Mouse (Mus musculus) liver, embryonic 14.5 days (tissue): ENCODE data around the gene Yju2. TPM values are rescaled to one million over a fixed set of nuclear protein-coding genes. Genes with fewer than 3 reads are reported as not detected.

Experiments used
- ATAC-seq: fragments of 200-750 bp; cut with Nextera tagmentation; 2 replicates; pipeline ENCODE4 v1.8.0; 2017; ENCODE audit warnings: moderate number of reproducible peaks, mild to moderate bottlenecking, moderate library complexity; ENCODE audit not compliant: insufficient read depth
- DNase-seq, 3 experiments: peaks; one replicate each; pipeline ENCODE4 v3.0.0-alpha.2; 2012 to 2013; ENCODE audit warnings: low read depth in 3 of 3, low spot score in 3 of 3
- H3K27ac ChIP-seq: fragments of 300-500 bp; sonication (generic); 2 replicates; pipeline ENCODE4 v1.5.1; 2014; ENCODE audit warnings: moderate library complexity, mild to moderate bottlenecking, control low read depth, inconsistent platforms
- H3K27me3 ChIP-seq: fragments of 300-500 bp; sonication (generic); 2 replicates; pipeline ENCODE4 v1.6.1; 2014; ENCODE audit warnings: mild to moderate bottlenecking, low read length, moderate library complexity; ENCODE audit not compliant: control insufficient read depth, insufficient read depth
- H3K36me3 ChIP-seq: fragments of 300-500 bp; sonication (generic); replicated peaks from 2 replicates; pipeline ENCODE4 v1.6.1; 2014; ENCODE audit warnings: low read depth; ENCODE audit not compliant: control insufficient read depth, insufficient read depth
- H3K4me1 ChIP-seq, 2 experiments: fragments of 200-500 bp in 1 of 2; fragments of 300-500 bp in 1 of 2; sonication (generic) in 1 of 2; replicated peaks; 2 replicates each; pipeline ENCODE4 v1.6.1; 2012 to 2014; ENCODE audit warnings: antibody characterized with exemption in 1 of 2, inconsistent platforms in 1 of 2, low read length in 1 of 2; ENCODE audit not compliant: control insufficient read depth in 2 of 2, insufficient read depth in 2 of 2
- H3K4me2 ChIP-seq: fragments of 300-500 bp; sonication (generic); 2 replicates; pipeline ENCODE4 v1.6.1; 2014; ENCODE audit warnings: low read depth, mild to moderate bottlenecking, control low read depth, moderate library complexity
- H3K4me3 ChIP-seq, 2 experiments: fragments of 200-500 bp in 1 of 2; fragments of 300-500 bp in 1 of 2; sonication (generic) in 1 of 2; 2 replicates each; pipeline ENCODE4 v1.5.1; 2012 to 2014; ENCODE audit warnings: low read depth in 2 of 2, low read length in 2 of 2, mild to moderate bottlenecking in 2 of 2, control low read depth in 1 of 2, inconsistent platforms in 1 of 2, moderate library complexity in 1 of 2; ENCODE audit not compliant: insufficient read depth in 1 of 2
- H3K9ac ChIP-seq: fragments of 300-500 bp; sonication (generic); replicated peaks from 2 replicates; pipeline ENCODE4 v1.6.1; 2014; ENCODE audit warnings: mild to moderate bottlenecking, control low read depth, moderate library complexity
- H3K9me3 ChIP-seq: fragments of 300-500 bp; sonication (generic); 2 replicates; pipeline ENCODE4 v1.6.1; 2016; ENCODE audit warnings: low read length, mixed read lengths; ENCODE audit not compliant: control insufficient read depth
- CTCF ChIP-seq: IDR thresholded peaks from 2 replicates; pipeline ENCODE4 v1.5.1; 2016; ENCODE audit warnings: antibody characterized with exemption, low read depth, control low read depth
- EP300 ChIP-seq: IDR thresholded peaks from 2 replicates; pipeline ENCODE4 v1.6.1; 2016; ENCODE audit warnings: antibody characterized with exemption, low read depth
- WGBS: fragments of 180-500 bp; shearing (Covaris S2); extraction: QIAGEN DNeasy Blood & Tissue Kit; methylation state at CpG from one replicate; pipeline ENCODE4 v1.1.7; 2014; ENCODE audit not compliant: insufficient replicate concordance; 5-methylcytosine and 5-hydroxymethylcytosine counted together
- polyA plus RNA-seq, 2 experiments: library from polyadenylated mRNA; depleted of rRNA in 1 of 2; stranded (reverse) in 1 of 2; unstranded in 1 of 2; fragments of >200 nt; fragmentation: Nextera tagmentation in 1 of 2; extraction: Ambion mirVana in 1 of 2; gene quantifications; 2 replicates each; pipeline versions ENCODE4 v1.2.1 to v1.2.3; 2012 to 2014

Gene Yju2
- polyA plus RNA-seq, 2 experiments, result 5.1 to 5.2 TPM

- TF ChIP-seq CTCF, result no peak
- no peak for TF ChIP-seq EP300
- Histone ChIP-seq H3K4me2 (no peak overlapping the region), H3K27ac (no peak overlapping the region), H3K4me1 (peaks cover 0 to 5% of the 10 kb centered on the region in 2 experiments; a peak in 3 of 4 replicates), H3K9ac (no peak overlapping the region), H3K36me3 (no peaks in the 10 kb centered on the region), H3K9me3 (no peaks in the 10 kb centered on the region), H3K4me3 (no peak overlapping the region), H3K27me3 (no peaks in the 10 kb centered on the region)
- no peak for ATAC-seq
- DNase-seq, result no peak
These were observed 6.9 kb upstream of the Yju2 start for GRCm38 (mm10) chr17:55952041-55952440.

GRCm38 (mm10) chr17:55952447-55953027 lies 6.4 kb upstream of the Yju2 start, which contains the start of gene Ebi3:
TSS of gene Ebi3 (plus strand) at chr17:55952640.
- Histone ChIP-seq H3K4me1 (peaks cover 0 to 5% of the 10 kb centered on the region in 2 experiments; a peak in 3 of 4 replicates), H3K27me3 (no peaks in the 10 kb centered on the region), H3K9me3 (no peaks in the 10 kb centered on the region), H3K36me3 (no peaks in the 10 kb centered on the region), H3K27ac (no peak within 1 kb of the TSS), H3K4me2 (peak within 1 kb of the TSS; percentile 18; the same call in 1 of the 2 replicates), H3K4me3 (no peak within 1 kb of the TSS), H3K9ac (no peak within 1 kb of the TSS)
- DNase-seq, result no peak
- no peak for ATAC-seq
- 44% methylated on average over 6 of the region's 6 CpGs for WGBS
- no peak for TF ChIP-seq CTCF
- no peak for TF ChIP-seq EP300

DNA sequence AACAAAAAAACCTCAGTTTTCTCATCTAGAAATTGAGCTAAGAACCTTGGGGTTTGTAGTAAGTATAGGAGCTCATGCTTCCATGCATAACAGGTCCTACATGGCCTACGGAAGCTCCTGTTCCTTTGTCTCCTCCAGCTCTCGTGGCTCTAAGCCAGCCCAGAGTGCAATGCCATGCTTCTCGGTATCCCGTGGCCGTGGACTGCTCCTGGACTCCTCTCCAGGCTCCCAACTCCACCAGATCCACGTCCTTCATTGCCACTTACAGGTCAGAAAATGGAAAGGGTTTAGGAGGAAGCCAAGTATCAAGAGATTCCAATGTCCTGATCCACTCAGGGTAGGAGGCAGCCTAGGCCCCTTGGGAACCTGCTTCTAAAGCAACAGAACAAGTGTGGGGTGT lies 5.1 kb upstream of the Yju2 start:
- no peaks in the 10 kb centered on the region for H3K36me3 ChIP-seq
- no peak for TF ChIP-seq CTCF
- TF ChIP-seq EP300, result no peak
- no peaks in the 10 kb centered on the region for H3K9me3 ChIP-seq
- H3K4me2 ChIP-seq, result no peak overlapping the region
- no peak overlapping the region for H3K27ac ChIP-seq
- H3K27me3 ChIP-seq, result no peaks in the 10 kb centered on the region
- H3K4me3 ChIP-seq, result no peak overlapping the region
- WGBS, result 63% methylated on average over 6 of the region's 6 CpGs
- ATAC-seq, result no peak
- DNase-seq, result no peak
- peaks cover 0 to 10% of the 10 kb centered on the region in 2 experiments; a peak in 3 of 4 replicates for H3K4me1 ChIP-seq
- no peak overlapping the region for H3K9ac ChIP-seq

DNA sequence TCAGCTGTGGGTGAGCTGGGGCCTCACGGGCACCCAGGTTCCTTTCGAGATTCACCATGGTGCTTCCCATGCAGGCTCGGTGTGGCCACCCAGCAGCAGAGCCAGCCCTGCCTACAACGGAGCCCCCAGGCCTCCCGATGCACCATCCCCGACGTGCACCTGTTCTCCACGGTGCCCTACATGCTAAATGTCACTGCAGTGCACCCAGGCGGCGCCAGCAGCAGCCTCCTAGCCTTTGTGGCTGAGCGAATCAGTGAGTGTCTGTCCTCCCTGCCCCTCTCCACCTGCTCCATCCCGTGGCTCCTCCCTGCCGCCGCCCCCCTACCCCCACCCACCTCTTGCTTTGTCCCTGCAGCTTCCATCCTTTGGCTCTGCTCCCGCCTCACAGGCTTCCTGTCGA lies 4.7 kb upstream of the Yju2 start:
- Histone ChIP-seq H3K9ac (no peak overlapping the region), H3K27me3 (no peaks in the 10 kb centered on the region), H3K9me3 (no peaks in the 10 kb centered on the region), H3K27ac (no peak overlapping the region), H3K36me3 (no peaks in the 10 kb centered on the region), H3K4me3 (no peak overlapping the region), H3K4me2 (no peak overlapping the region), H3K4me1 (peaks cover 0 to 10% of the 10 kb centered on the region in 2 experiments; a peak in 3 of 4 replicates)
- no peak for DNase-seq
- TF ChIP-seq CTCF (no peak), EP300 (no peak)
- no peak for ATAC-seq
- 42% methylated on average over 16 of the region's 16 CpGs for WGBS

GRCm38 (mm10) chr17:55956129-55956528 lies 2.8 kb upstream of the Yju2 start:
- WGBS, result 2% methylated on average over 26 of the region's 26 CpGs
- Histone ChIP-seq H3K4me3 (peak overlapping the region; percentile 45 to 50), H3K4me1 (peaks cover 6 to 20% of the 10 kb centered on the region in 2 experiments), H3K4me2 (peak overlapping the region; percentile 59), H3K9me3 (no peaks in the 10 kb centered on the region), H3K36me3 (no peaks in the 10 kb centered on the region; the same call in 1 of the 2 replicates), H3K9ac (no peak overlapping the region), H3K27me3 (no peaks in the 10 kb centered on the region), H3K27ac (no peak overlapping the region)
- DNase-seq (peak; percentile 50 to 73 (median 59)), ATAC-seq (no peak)
- no peak for TF ChIP-seq CTCF
- no peak for TF ChIP-seq EP300
